Mouse (Mus musculus): ENCODE results near the gene Slc35b4. TPM values are rescaled to one million over a fixed set of nuclear protein-coding genes. Genes with fewer than 3 reads are reported as not detected.

The Slc35b4 gene
- polyA plus RNA-seq, 1 experiment = 52.2 TPM

DNA sequence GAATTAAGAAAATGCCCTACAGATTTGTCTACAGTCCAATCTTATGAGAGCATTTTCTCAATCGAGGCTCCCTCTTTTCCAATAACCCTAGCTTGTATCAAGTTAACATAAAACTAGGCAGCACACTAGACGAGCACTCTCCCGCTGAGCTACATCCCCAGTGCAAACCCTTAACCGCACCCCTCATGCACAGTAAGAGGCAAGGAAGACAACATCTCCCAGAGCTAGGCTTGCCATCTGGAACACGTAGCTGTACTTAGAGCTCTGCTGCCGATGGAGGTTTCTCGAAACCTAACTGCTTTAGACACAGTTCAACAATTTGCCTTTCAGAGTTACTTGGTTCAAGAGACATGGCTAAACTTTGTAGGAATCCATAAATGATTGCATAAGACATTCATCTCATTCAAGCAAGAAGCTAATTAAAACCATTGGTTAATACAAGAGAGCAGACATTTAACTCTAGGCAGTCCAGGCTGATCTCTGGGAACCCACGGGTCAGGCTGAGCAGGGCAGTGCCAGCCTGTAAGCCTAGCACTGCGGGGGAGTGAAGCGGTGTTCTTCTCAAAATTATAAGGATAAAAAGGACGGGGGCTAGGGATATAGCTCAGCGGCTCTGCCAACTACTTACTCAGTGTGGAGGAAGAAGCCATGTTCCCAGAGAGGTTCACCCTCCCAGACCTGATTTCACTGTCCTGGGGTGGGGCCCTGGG lies 5.0 kb downstream of the Slc35b4 start:
- Histone ChIP-seq H3K4me1 (ENCODE audit: control insufficient read depth, insufficient read depth, low read length) (peaks cover 2% of the 10 kb centered on the region), H3K27ac (ENCODE audit: insufficient read depth, low read length) (no peak overlapping the region), H3K4me3 (ENCODE audit: insufficient read depth, low read length) (no peak overlapping the region)
- no peak for TF ChIP-seq POLR2A (IDR thresholded peaks at IDR 0.05; ENCODE audit: extremely low read depth, insufficient read depth, low read length)
- TF ChIP-seq CTCF (IDR thresholded peaks at IDR 0.05; ENCODE audit: extremely low read depth, insufficient read depth, low read length) = no peak

DNA sequence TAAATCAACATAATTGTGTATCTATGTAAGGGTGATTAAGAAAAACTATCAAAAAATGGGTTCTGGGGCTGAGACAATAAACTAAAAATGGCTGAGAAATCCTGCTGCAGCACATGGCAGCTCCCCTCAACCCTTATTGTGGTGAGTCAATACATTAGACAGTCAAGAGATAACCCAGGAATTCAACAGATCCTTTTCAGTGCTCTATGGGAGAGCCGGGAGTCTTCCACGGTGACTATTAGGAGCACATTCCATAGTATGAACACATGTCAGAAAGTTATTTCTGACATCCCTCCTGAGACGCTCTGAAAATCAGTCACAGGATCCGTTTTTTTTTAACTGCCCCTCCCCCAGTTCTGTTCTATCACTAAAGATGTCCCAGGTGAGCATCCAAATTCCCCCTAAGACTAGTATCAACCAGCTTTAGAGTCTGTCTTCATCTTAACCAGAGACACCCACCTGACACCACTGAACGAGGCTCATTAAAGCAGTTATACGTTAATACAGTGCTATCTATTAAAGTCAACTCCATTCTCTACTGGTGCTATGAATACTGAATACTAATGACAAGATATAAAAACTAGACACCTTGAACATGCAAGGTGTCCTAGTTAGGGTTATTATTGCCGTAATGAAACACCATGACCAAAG lies 5.9 kb downstream of the Slc35b4 start:
- H3K27ac ChIP-seq (ENCODE audit: insufficient read depth, low read length) = no peak overlapping the region
- peaks cover under 1% of the 10 kb centered on the region for H3K4me1 ChIP-seq (ENCODE audit: control insufficient read depth, insufficient read depth, low read length)
- no peak overlapping the region for H3K4me3 ChIP-seq (ENCODE audit: insufficient read depth, low read length)
- no peak for TF ChIP-seq POLR2A (IDR thresholded peaks at IDR 0.05; ENCODE audit: extremely low read depth, insufficient read depth, low read length)
- no peak for TF ChIP-seq CTCF (IDR thresholded peaks at IDR 0.05; ENCODE audit: extremely low read depth, insufficient read depth, low read length)

DNA sequence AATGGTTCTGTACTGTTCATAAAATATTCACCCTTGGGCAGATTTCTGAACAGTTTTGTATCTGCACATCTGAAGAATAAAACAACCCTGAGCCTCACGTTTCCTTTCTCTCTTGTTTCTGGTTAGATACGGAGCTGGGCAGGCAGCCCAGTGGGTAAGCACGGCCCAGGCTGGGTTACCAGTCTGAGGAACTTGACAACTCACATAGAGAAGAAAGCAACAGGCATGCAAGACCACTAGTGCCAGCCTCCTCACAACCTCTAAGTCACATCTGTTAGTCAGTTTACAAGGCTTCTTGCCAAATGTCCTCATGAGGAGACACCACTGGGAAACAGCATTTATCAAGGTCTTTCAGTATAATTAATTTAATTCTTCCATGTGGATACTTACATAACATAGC lies 8.1 kb downstream of the Slc35b4 start:
- no peak for TF ChIP-seq POLR2A (IDR thresholded peaks at IDR 0.05; ENCODE audit: extremely low read depth, insufficient read depth, low read length)
- no peak for TF ChIP-seq CTCF (IDR thresholded peaks at IDR 0.05; ENCODE audit: extremely low read depth, insufficient read depth, low read length)
- no peak overlapping the region for H3K4me3 ChIP-seq (ENCODE audit: insufficient read depth, low read length)
- no peaks in the 10 kb centered on the region; the same call in 1 of the 2 replicates for H3K4me1 ChIP-seq (ENCODE audit: control insufficient read depth, insufficient read depth, low read length)
- no peak overlapping the region for H3K27ac ChIP-seq (ENCODE audit: insufficient read depth, low read length)

GRCm38 (mm10) chr6:34163014-34163413 lies 13.9 kb downstream of the Slc35b4 start:
- Histone ChIP-seq H3K4me3 (ENCODE audit: insufficient read depth, low read length) (no peak overlapping the region), H3K27ac (ENCODE audit: insufficient read depth, low read length) (no peak overlapping the region), H3K4me1 (ENCODE audit: control insufficient read depth, insufficient read depth, low read length) (no peaks in the 10 kb centered on the region)
- TF ChIP-seq CTCF (IDR thresholded peaks at IDR 0.05; ENCODE audit: extremely low read depth, insufficient read depth, low read length) = no peak
- TF ChIP-seq POLR2A (IDR thresholded peaks at IDR 0.05; ENCODE audit: extremely low read depth, insufficient read depth, low read length) = no peak

DNA sequence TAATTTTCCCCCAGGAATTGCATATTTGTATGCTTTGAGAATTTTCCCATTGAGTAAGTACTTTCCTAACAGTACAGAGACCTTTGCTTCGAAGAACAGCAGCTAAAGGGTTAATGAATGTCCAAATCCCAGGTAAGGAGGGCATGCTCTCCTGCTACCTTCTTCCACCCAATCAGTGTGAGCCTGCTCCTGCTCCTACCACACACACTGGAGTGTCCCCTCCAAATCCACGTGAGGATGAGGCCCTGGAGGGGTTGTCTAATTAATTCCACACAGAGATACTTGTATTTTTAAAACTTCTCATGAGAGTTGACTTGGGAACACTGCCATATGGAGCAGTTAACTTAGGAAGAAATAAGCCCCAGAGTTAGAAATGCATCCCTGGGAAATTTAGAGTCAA lies 14.3 kb downstream of the Slc35b4 start:
- no peaks in the 10 kb centered on the region for H3K4me1 ChIP-seq (ENCODE audit: control insufficient read depth, insufficient read depth, low read length)
- TF ChIP-seq POLR2A (IDR thresholded peaks at IDR 0.05; ENCODE audit: extremely low read depth, insufficient read depth, low read length) (no peak), CTCF (IDR thresholded peaks at IDR 0.05; ENCODE audit: extremely low read depth, insufficient read depth, low read length) (no peak)
- no peak overlapping the region for H3K27ac ChIP-seq (ENCODE audit: insufficient read depth, low read length)
- no peak overlapping the region for H3K4me3 ChIP-seq (ENCODE audit: insufficient read depth, low read length)

DNA sequence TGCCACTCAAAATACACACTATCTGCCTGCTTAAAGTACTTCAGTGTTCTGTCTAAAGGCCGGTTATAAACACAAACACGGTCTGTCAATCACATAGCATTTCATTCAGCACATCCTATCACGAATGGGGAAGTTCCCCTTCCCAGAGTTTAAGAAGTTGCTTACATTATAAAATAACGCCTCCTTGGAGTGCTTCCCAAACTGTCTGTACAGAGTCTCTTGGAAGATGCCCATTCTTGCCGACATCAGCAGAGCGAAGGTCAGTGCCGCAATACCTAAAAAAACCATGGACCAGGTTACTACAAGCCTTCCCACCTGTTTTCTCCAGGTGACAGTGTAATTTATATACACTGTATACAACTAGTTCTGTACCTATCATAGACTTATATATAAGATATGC lies 15.4 kb downstream of the Slc35b4 start:
- TF ChIP-seq CTCF (IDR thresholded peaks at IDR 0.05; ENCODE audit: extremely low read depth, insufficient read depth, low read length) = no peak
- TF ChIP-seq POLR2A (IDR thresholded peaks at IDR 0.05; ENCODE audit: extremely low read depth, insufficient read depth, low read length) = no peak
- Histone ChIP-seq H3K4me3 (ENCODE audit: insufficient read depth, low read length) (no peak overlapping the region), H3K4me1 (ENCODE audit: control insufficient read depth, insufficient read depth, low read length) (peaks cover 3% of the 10 kb centered on the region; the same call in 1 of the 2 replicates), H3K27ac (ENCODE audit: insufficient read depth, low read length) (no peak overlapping the region)

GRCm38 (mm10) chr6:34160816-34161310 lies 16.0 kb downstream of the Slc35b4 start:
- H3K27ac ChIP-seq (ENCODE audit: insufficient read depth, low read length) = no peak overlapping the region
- no peak overlapping the region for H3K4me3 ChIP-seq (ENCODE audit: insufficient read depth, low read length)
- TF ChIP-seq POLR2A (IDR thresholded peaks at IDR 0.05; ENCODE audit: extremely low read depth, insufficient read depth, low read length) (no peak), CTCF (IDR thresholded peaks at IDR 0.05; ENCODE audit: extremely low read depth, insufficient read depth, low read length) (no peak)
- H3K4me1 ChIP-seq (ENCODE audit: control insufficient read depth, insufficient read depth, low read length) = peaks cover 4% of the 10 kb centered on the region; the same call in 1 of the 2 replicates

- Histone ChIP-seq H3K27ac (ENCODE audit: insufficient read depth, low read length) (no peak overlapping the region), H3K4me3 (ENCODE audit: insufficient read depth, low read length) (no peak overlapping the region), H3K4me1 (ENCODE audit: control insufficient read depth, insufficient read depth, low read length) (peaks cover 4% of the 10 kb centered on the region; the same call in 1 of the 2 replicates)
- TF ChIP-seq CTCF (IDR thresholded peaks at IDR 0.05; ENCODE audit: extremely low read depth, insufficient read depth, low read length) (no peak), POLR2A (IDR thresholded peaks at IDR 0.05; ENCODE audit: extremely low read depth, insufficient read depth, low read length) (no peak)
Measured at GRCm38 (mm10) chr6:34159998-34160815, 16.7 kb downstream of the Slc35b4 start.
